Mouse (Mus musculus) urinary bladder, adult 2 months (tissue): ENCODE measurements at regions not wholly inside any gene's neighbourhood (a gene's known extent, or its start where the extent isn't known, plus 50 kb on each side); places are given as distances from the start of the nearest gene placed in this dataset.
A peak's percentile ranks its signal among the peaks of the same experiment; 100 is the strongest.
"Not testable (repeated sequence)": the region's sequence is repeated elsewhere in the genome, so short reads cannot be mapped to it uniquely, and the experiment has no call there.

ENCODE experiments used
- DNase-seq: peaks from one replicate; pipeline ENCODE4 v3.0.0; 2022; ENCODE audit warnings: low spot score

GRCm38 (mm10) chr16:31553361-31554146 is 109.7 kb upstream of the Dlg1 start:
- DNase-seq = no peak

GRCm38 (mm10) chr16:31560426-31560825 is 102.8 kb upstream of the Dlg1 start:
- no peak for DNase-seq

GRCm38 (mm10) chr16:31564926-31565325 is 98.3 kb upstream of the Dlg1 start:
- DNase-seq = no peak

- no peak for DNase-seq
Measured at GRCm38 (mm10) chr16:31568316-31568715, 94.9 kb upstream of the Dlg1 start.

GRCm38 (mm10) chr16:31569871-31570270 is 93.4 kb upstream of the Dlg1 start:
- no peak for DNase-seq

GRCm38 (mm10) chr16:31570311-31571139 is 92.7 kb upstream of the Dlg1 start:
- DNase-seq = no peak

- not testable (repeated sequence) for DNase-seq
Measured at GRCm38 (mm10) chr16:31573833-31574232, 89.4 kb upstream of the Dlg1 start.

- not testable (repeated sequence) for DNase-seq
Measured at GRCm38 (mm10) chr16:31575646-31576045, 87.6 kb upstream of the Dlg1 start.

GRCm38 (mm10) chr16:31576422-31576821 is 86.8 kb upstream of the Dlg1 start:
- DNase-seq = no peak

GRCm38 (mm10) chr16:31577347-31577746 is 85.9 kb upstream of the Dlg1 start:
- DNase-seq = no peak

- DNase-seq = no peak
Measured at GRCm38 (mm10) chr16:31579318-31579717, 83.9 kb upstream of the Dlg1 start.

GRCm38 (mm10) chr16:31580779-31581178 is 82.5 kb upstream of the Dlg1 start:
- no peak for DNase-seq

- DNase-seq = no peak
Measured at GRCm38 (mm10) chr16:31582885-31583284, 80.4 kb upstream of the Dlg1 start.

GRCm38 (mm10) chr16:31583627-31584026 is 79.6 kb upstream of the Dlg1 start:
- no peak for DNase-seq

- DNase-seq = no peak
Measured at GRCm38 (mm10) chr16:31584216-31584823, 78.9 kb upstream of the Dlg1 start.

GRCm38 (mm10) chr16:31587036-31587435 is 76.2 kb upstream of the Dlg1 start:
- no peak for DNase-seq

GRCm38 (mm10) chr16:31589576-31589975 is 73.7 kb upstream of the Dlg1 start:
- no peak for DNase-seq

- no peak for DNase-seq
Measured at GRCm38 (mm10) chr16:31591565-31591964, 71.7 kb upstream of the Dlg1 start.

- DNase-seq = peak; percentile 43
Measured at GRCm38 (mm10) chr16:31592014-31592871, 71.0 kb upstream of the Dlg1 start.

GRCm38 (mm10) chr16:31592973-31593683 is 70.1 kb upstream of the Dlg1 start:
- DNase-seq = no peak

- no peak for DNase-seq
Measured at GRCm38 (mm10) chr16:31597965-31598364, 65.3 kb upstream of the Dlg1 start.
